Mouse (Mus musculus) c-Kit-positive CD71-positive TER-119-positive erythroid progenitor cells, embryonic 14.5 days (primary cell): ENCODE results near the gene Mtor.

Experiments used
- DNase-seq: peaks from one replicate; pipeline ENCODE4 v3.0.0-alpha.2; 2013; ENCODE audit warnings: low spot score

Mtor gene

GRCm38 (mm10) chr4:148532516-148532915, 84.1 kb downstream of the Mtor start:
- DNase-seq = no peak

- no peak for DNase-seq
Measured at GRCm38 (mm10) chr4:148533613-148534328, 85.4 kb downstream of the Mtor start.

GRCm38 (mm10) chr4:148535876-148536275, 87.5 kb downstream of the Mtor start:
- DNase-seq = no peak

GRCm38 (mm10) chr4:148549106-148549505, 100.7 kb downstream of the Mtor start:
- no peak for DNase-seq

- DNase-seq = no peak
Measured at GRCm38 (mm10) chr4:148557766-148558165, 109.4 kb downstream of the Mtor start.

GRCm38 (mm10) chr4:148558297-148559000, 110.0 kb downstream of the Mtor start, which contains the start of gene Exosc10:
Exosc10 (plus strand) TSS chr4:148558429.
- peak; percentile 85 for DNase-seq

- no peak for DNase-seq
Measured at GRCm38 (mm10) chr4:148562676-148563075, 114.3 kb downstream of the Mtor start.

GRCm38 (mm10) chr4:148563595-148563994, 115.2 kb downstream of the Mtor start:
- no peak for DNase-seq

GRCm38 (mm10) chr4:148570138-148570537, 121.7 kb downstream of the Mtor start:
- no peak for DNase-seq

GRCm38 (mm10) chr4:148570693-148571295, 122.4 kb downstream of the Mtor start:
- DNase-seq = no peak

GRCm38 (mm10) chr4:148573222-148573621, 124.8 kb downstream of the Mtor start:
- DNase-seq = no peak

GRCm38 (mm10) chr4:148580765-148581164, 132.4 kb downstream of the Mtor start:
- DNase-seq = no peak

- no peak for DNase-seq
Measured at GRCm38 (mm10) chr4:148581422-148581821, 133.0 kb downstream of the Mtor start.

- DNase-seq = no peak
Measured at GRCm38 (mm10) chr4:148583257-148583656, 134.8 kb downstream of the Mtor start.

- DNase-seq = no peak
Measured at GRCm38 (mm10) chr4:148586648-148587047, 138.2 kb downstream of the Mtor start.

- DNase-seq = no peak
Measured at GRCm38 (mm10) chr4:148588793-148589192, 140.4 kb downstream of the Mtor start.

GRCm38 (mm10) chr4:148589565-148589964, 141.2 kb downstream of the Mtor start:
- DNase-seq = no peak

GRCm38 (mm10) chr4:148590421-148591170, 142.2 kb downstream of the Mtor start:
- DNase-seq = peak; percentile 34

GRCm38 (mm10) chr4:148591171-148591630, 142.8 kb downstream of the Mtor start, which contains the start of gene Srm:
Srm (plus strand) TSS chr4:148591503.
- peak; percentile 93 for DNase-seq

GRCm38 (mm10) chr4:148591637-148592380, 143.4 kb downstream of the Mtor start:
- peak; percentile 20 for DNase-seq

GRCm38 (mm10) chr4:148593996-148594395, 145.6 kb downstream of the Mtor start:
- no peak for DNase-seq
